Mouse (Mus musculus): ENCODE data around the gene Plac1. TPM values are rescaled to one million over a fixed set of nuclear protein-coding genes. Genes with fewer than 3 reads are reported as not detected.

Gene Plac1
- polyA plus RNA-seq, 1 experiment from 2014 or later = 8.6 TPM

DNA sequence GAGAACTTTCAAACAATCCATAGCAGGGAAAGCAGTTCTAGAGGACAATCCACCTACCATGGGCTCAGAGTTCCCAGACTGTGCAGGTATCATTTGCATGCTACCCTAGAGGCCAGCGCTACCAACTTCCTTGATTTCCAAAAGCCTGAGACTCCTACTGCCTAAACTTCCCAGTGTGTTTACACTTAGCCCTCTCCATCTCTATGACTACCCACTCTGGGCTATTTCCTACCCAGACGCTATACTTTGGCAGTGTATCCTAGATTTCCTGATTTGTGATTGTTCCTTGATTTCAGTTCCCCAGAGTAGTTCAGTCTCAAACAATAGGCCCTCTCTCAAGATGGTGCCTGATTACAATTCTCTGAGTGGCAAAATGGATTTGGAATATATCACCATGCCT lies 132.8 kb downstream of the Plac1 start:
- Histone ChIP-seq H3K27ac (replicated peaks) (no peak overlapping the region), H3K9ac (no peak overlapping the region), H3K4me2 (replicated peaks) (no peak overlapping the region), H3K9me3 (replicated peaks) (no peaks in the 10 kb centered on the region), H3K4me1 (no peaks in the 10 kb centered on the region), H3K27me3 (no peaks in the 10 kb centered on the region), H3K4me3 (replicated peaks) (no peak overlapping the region), H3K36me3 (no peaks in the 10 kb centered on the region)
- no peak for ATAC-seq (ENCODE audit: insufficient number of reproducible peaks, low FRiP score, low TSS enrichment, low read depth)
- 89% methylated on average over 2 of the region's 2 CpGs for WGBS

DNA sequence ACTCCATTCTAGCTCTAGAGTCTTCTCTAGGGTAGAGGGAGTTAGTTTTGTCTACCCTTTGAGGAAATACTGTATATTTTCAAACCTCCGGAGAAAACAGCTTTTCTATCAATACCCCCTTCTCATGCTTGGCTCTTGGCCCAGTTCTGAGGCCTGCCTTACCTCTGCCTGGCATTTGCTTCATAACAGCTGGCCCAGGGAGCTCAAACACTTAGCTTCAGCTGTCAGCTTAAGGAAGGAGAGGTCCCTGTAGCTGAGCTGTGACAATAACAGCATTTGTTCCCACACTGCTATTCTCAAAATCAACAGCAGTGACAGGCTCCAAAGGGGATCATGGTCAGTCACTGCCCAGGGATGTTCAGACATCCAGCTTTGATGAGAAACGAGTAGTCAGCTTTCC lies 138.7 kb downstream of the Plac1 start:
- Histone ChIP-seq H3K9ac (no peak overlapping the region), H3K4me2 (replicated peaks) (no peak overlapping the region), H3K9me3 (replicated peaks) (no peaks in the 10 kb centered on the region), H3K27me3 (no peaks in the 10 kb centered on the region), H3K27ac (replicated peaks) (0 out of 2 replicates have a peak overlapping the region, but pooled peaks have one; percentile 11), H3K4me1 (no peaks in the 10 kb centered on the region), H3K36me3 (no peaks in the 10 kb centered on the region), H3K4me3 (replicated peaks) (no peak overlapping the region)
- 50% methylated on average over 2 of the region's 2 CpGs for WGBS
- no peak for ATAC-seq (ENCODE audit: insufficient number of reproducible peaks, low FRiP score, low TSS enrichment, low read depth)

GRCm38 (mm10) chrX:53099951-53100350 lies 140.0 kb downstream of the Plac1 start:
- Histone ChIP-seq H3K4me1 (no peaks in the 10 kb centered on the region), H3K36me3 (no peaks in the 10 kb centered on the region), H3K27me3 (no peaks in the 10 kb centered on the region), H3K4me2 (replicated peaks) (no peak overlapping the region), H3K9ac (no peak overlapping the region), H3K9me3 (replicated peaks) (no peaks in the 10 kb centered on the region), H3K4me3 (replicated peaks) (no peak overlapping the region), H3K27ac (replicated peaks) (no peak overlapping the region)
- ATAC-seq (ENCODE audit: insufficient number of reproducible peaks, low FRiP score, low TSS enrichment, low read depth) = no peak
- 51% methylated on average over 7 of the region's 7 CpGs for WGBS

- H3K9me3 ChIP-seq (replicated peaks) = no peaks in the 10 kb centered on the region
- ATAC-seq (ENCODE audit: insufficient number of reproducible peaks, low FRiP score, low TSS enrichment, low read depth) = no peak
- H3K4me1 ChIP-seq = no peaks in the 10 kb centered on the region
- H3K27me3 ChIP-seq = no peaks in the 10 kb centered on the region
- H3K4me2 ChIP-seq (replicated peaks) = no peak overlapping the region
- H3K27ac ChIP-seq (replicated peaks) = no peak overlapping the region
- H3K9ac ChIP-seq = no peak overlapping the region
- H3K36me3 ChIP-seq = no peaks in the 10 kb centered on the region
- H3K4me3 ChIP-seq (replicated peaks) = no peak overlapping the region
- 80% methylated on average over 3 of the region's 3 CpGs for WGBS
Observed at GRCm38 (mm10) chrX:53099266-53099665, 140.6 kb downstream of the Plac1 start.

GRCm38 (mm10) chrX:53098293-53098692 lies 141.6 kb downstream of the Plac1 start:
- H3K27me3 ChIP-seq = no peaks in the 10 kb centered on the region
- H3K4me2 ChIP-seq (replicated peaks) = no peak overlapping the region
- ATAC-seq (ENCODE audit: insufficient number of reproducible peaks, low FRiP score, low TSS enrichment, low read depth) = no peak
- H3K4me3 ChIP-seq (replicated peaks) = no peak overlapping the region
- no peak overlapping the region for H3K27ac ChIP-seq (replicated peaks)
- H3K9me3 ChIP-seq (replicated peaks) = no peaks in the 10 kb centered on the region
- no peaks in the 10 kb centered on the region for H3K36me3 ChIP-seq
- 43% methylated on average over 4 of the region's 4 CpGs for WGBS
- no peaks in the 10 kb centered on the region for H3K4me1 ChIP-seq
- H3K9ac ChIP-seq = no peak overlapping the region

DNA sequence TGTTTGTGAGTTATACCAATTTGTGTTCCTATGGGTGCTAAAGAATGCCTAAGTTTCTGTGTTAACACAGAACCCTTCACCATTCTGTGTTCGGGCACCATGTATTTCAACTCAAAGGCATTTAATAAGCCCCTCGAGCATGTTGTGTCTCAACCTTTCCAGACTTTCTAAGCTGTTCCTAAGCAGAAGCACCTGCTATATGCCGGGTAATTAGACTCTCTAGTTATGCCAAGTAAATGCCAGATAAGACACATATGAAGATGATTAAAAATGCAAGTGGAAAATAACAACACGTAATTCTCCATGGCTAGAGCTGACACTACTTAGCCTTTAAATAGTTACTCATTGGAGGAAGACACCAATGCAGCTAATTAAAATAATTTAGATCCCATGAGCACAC lies 142.1 kb downstream of the Plac1 start:
- Histone ChIP-seq H3K9me3 (replicated peaks) (no peaks in the 10 kb centered on the region), H3K27me3 (no peaks in the 10 kb centered on the region), H3K9ac (no peak overlapping the region), H3K4me2 (replicated peaks) (no peak overlapping the region), H3K36me3 (no peaks in the 10 kb centered on the region), H3K4me3 (replicated peaks) (no peak overlapping the region), H3K27ac (replicated peaks) (no peak overlapping the region), H3K4me1 (no peaks in the 10 kb centered on the region)
- no peak for ATAC-seq (ENCODE audit: insufficient number of reproducible peaks, low FRiP score, low TSS enrichment, low read depth)
- WGBS = 36% methylated on average over 4 of the region's 4 CpGs

DNA sequence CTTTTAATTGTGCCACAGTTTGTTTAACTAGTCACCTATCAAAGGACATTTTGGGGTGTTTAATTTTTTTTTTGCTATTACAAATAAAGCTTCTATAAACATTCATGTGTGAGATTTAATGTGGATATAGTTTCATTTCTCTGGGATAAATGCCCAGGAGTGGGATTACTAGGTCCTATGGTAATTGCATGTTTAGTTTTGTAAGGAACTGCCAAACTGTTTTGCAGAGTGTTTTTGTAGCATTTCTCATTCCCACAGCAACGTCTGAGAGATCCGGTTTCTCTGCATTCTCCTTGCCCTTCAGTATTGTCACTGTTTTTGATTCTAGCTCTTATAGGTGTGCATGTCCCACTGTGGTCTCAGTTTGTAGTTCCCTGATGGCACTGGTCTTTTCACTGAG lies 146.5 kb downstream of the Plac1 start:
- Histone ChIP-seq H3K4me1 (no peaks in the 10 kb centered on the region), H3K27ac (replicated peaks) (peak overlapping the region; percentile 55; the same call in 1 of the 2 replicates), H3K4me2 (replicated peaks) (no peak overlapping the region), H3K27me3 (no peaks in the 10 kb centered on the region), H3K4me3 (replicated peaks) (no peak overlapping the region), H3K9ac (no peak overlapping the region), H3K36me3 (no peaks in the 10 kb centered on the region), H3K9me3 (replicated peaks) (no peaks in the 10 kb centered on the region)
- 32% methylated on average over 2 of the region's 2 CpGs for WGBS
- ATAC-seq (ENCODE audit: insufficient number of reproducible peaks, low FRiP score, low TSS enrichment, low read depth) = no peak

DNA sequence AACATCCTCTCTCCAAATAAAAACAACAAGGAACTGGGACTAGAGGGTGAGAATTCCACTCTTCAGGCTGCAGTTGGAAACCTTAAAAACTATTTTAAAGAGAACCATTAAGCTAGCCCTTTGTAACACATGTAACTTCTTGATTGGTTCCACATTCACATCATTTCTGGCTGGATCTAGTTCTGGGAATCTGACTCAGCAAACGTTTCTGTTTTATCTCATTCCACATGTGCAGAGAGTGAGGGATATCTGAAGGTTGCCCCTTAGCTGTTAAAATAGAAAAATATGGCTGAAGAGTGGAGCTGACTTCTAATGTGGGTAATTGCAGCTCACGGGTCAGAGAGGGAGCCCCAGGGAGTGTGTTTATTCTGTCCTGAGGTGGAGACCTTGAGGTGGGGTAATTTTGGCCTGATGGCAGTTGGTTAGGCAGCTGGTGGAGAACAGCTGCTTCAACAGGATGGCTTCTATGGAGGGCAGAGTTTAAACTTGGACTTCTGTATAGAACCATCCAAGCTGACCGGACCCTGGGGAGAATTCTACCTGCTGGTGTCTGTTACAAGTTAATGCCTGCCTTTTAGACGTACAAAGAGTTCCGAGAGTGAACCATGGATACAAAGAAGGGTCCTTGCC lies 151.1 kb downstream of the Plac1 start:
- Histone ChIP-seq H3K9me3 (replicated peaks) (no peaks in the 10 kb centered on the region), H3K9ac (no peak overlapping the region), H3K4me2 (replicated peaks) (no peak overlapping the region), H3K4me1 (no peaks in the 10 kb centered on the region), H3K27me3 (no peaks in the 10 kb centered on the region), H3K4me3 (replicated peaks) (no peak overlapping the region), H3K27ac (replicated peaks) (peak overlapping the region; percentile 44; the same call in 1 of the 2 replicates), H3K36me3 (no peaks in the 10 kb centered on the region)
- 52% methylated on average over 5 of the region's 5 CpGs for WGBS
- no peak; the same call in 1 of the 2 replicates for ATAC-seq (ENCODE audit: insufficient number of reproducible peaks, low FRiP score, low TSS enrichment, low read depth)

- H3K9me3 ChIP-seq (replicated peaks) = no peaks in the 10 kb centered on the region
- no peak overlapping the region for H3K4me2 ChIP-seq (replicated peaks)
- no peak overlapping the region for H3K9ac ChIP-seq
- no peaks in the 10 kb centered on the region for H3K27me3 ChIP-seq
- H3K4me1 ChIP-seq = no peaks in the 10 kb centered on the region
- ATAC-seq (ENCODE audit: insufficient number of reproducible peaks, low FRiP score, low TSS enrichment, low read depth) = no peak
- no peak overlapping the region for H3K27ac ChIP-seq (replicated peaks)
- H3K4me3 ChIP-seq (replicated peaks) = no peak overlapping the region
- no peaks in the 10 kb centered on the region for H3K36me3 ChIP-seq
- 77% methylated on average over 1 of the region's 1 CpGs for WGBS
Observed at GRCm38 (mm10) chrX:53087202-53087601, 152.7 kb downstream of the Plac1 start.

- ATAC-seq (ENCODE audit: insufficient number of reproducible peaks, low FRiP score, low TSS enrichment, low read depth) = no peak
- no peak overlapping the region for H3K27ac ChIP-seq (replicated peaks)
- 47% methylated on average over 5 of the region's 5 CpGs for WGBS
Observed at GRCm38 (mm10) chrX:53085559-53085958, 154.4 kb downstream of the Plac1 start.

DNA sequence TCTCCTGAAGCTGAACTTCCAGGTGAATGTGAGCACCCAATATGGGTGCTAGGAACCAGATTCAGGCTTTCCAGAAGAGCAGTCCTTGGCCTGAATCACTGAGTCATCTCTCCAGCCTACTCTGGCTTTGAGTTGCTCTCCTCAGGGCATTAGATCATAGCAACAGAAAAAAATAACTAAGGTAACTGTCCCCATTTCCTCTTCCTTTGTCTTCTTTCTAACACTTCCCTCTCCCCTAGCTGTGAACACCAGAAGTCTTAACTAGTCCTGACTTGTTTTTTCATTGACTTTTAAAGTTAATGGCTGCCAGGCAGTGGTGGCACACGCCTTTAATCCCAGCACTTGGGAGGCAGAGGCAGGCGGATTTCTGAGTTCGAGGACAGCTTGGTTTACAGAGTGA lies 175.5 kb downstream of the Plac1 start:
- no peaks in the 10 kb centered on the region for H3K9me3 ChIP-seq (replicated peaks)
- no peak overlapping the region for H3K4me2 ChIP-seq (replicated peaks)
- H3K36me3 ChIP-seq = no peaks in the 10 kb centered on the region
- no peak overlapping the region for H3K9ac ChIP-seq
- no peaks in the 10 kb centered on the region for H3K4me1 ChIP-seq
- no peaks in the 10 kb centered on the region for H3K27me3 ChIP-seq
- no peak overlapping the region for H3K4me3 ChIP-seq (replicated peaks)
- ATAC-seq (ENCODE audit: insufficient number of reproducible peaks, low FRiP score, low TSS enrichment, low read depth) = no peak
- no peak overlapping the region for H3K27ac ChIP-seq (replicated peaks)
- 86% methylated on average over 3 of the region's 3 CpGs for WGBS

More at GRCm38 (mm10) chrX:53085559-53085958, 154.4 kb downstream of the Plac1 start:
- H3K4me3 ChIP-seq (replicated peaks) = no peak overlapping the region
- H3K4me2 ChIP-seq (replicated peaks) = no peak overlapping the region
- H3K27me3 ChIP-seq = no peaks in the 10 kb centered on the region
- no peaks in the 10 kb centered on the region for H3K4me1 ChIP-seq
- no peaks in the 10 kb centered on the region for H3K36me3 ChIP-seq
- H3K9ac ChIP-seq = no peak overlapping the region
- no peaks in the 10 kb centered on the region for H3K9me3 ChIP-seq (replicated peaks)

- H3K27me3 ChIP-seq = no peaks in the 10 kb centered on the region
- no peaks in the 10 kb centered on the region for H3K4me1 ChIP-seq
- ATAC-seq (ENCODE audit: insufficient number of reproducible peaks, low FRiP score, low TSS enrichment, low read depth) = no peak
- H3K4me2 ChIP-seq (replicated peaks) = peak overlapping the region; percentile 56; the same call in 1 of the 2 replicates
- WGBS = 25% methylated on average over 11 of the region's 11 CpGs
- H3K9me3 ChIP-seq (replicated peaks) = no peaks in the 10 kb centered on the region
- H3K27ac ChIP-seq (replicated peaks) = no peak overlapping the region
- no peaks in the 10 kb centered on the region for H3K36me3 ChIP-seq
- H3K4me3 ChIP-seq (replicated peaks) = no peak overlapping the region
- H3K9ac ChIP-seq = no peak overlapping the region
Observed at GRCm38 (mm10) chrX:53059426-53060007, 180.4 kb downstream of the Plac1 start.

Data from embryonic facial prominence, embryonic 15.5 days (tissue).